Mouse (Mus musculus) urinary bladder, postnatal 4 days (tissue): ENCODE measurements around the gene Pax2.

Experiments
- DNase-seq, 2 experiments: peaks; one replicate each; pipeline ENCODE4 v3.0.0; 2021 to 2022; ENCODE audit warnings: low spot score in 2 of 2

The Pax2 gene

GRCm38 (mm10) chr19:44755693-44756420 lies at the start of gene Pax2:
Gene Pax2, plus strand, starts transcription at chr19:44756045.
- no peak for DNase-seq

DNA sequence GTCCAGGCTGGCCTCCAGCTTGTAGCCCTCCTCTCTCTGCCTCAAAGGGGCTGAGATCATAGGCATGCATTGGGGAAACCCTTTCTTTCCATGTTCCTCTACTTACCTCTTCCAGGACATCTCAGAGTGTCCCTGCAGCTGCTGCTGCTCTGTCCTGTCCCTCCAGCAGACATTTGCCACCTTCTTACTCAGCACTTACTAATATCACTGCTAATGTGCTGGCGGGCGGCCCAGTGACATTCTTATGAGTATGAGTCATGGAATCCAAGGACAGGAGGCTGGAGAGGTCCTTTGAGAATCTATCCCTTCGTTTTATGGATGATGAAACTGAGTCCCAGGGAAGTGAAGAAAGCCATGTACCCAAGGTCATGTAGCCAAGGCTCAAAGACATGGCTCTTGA lies 47.0 kb upstream of the Pax2 start:
- DNase-seq = no peak

GRCm38 (mm10) chr19:44716731-44717600 lies 38.9 kb upstream of the Pax2 start:
- DNase-seq = no peak

GRCm38 (mm10) chr19:44719292-44720193 lies 36.3 kb upstream of the Pax2 start:
- no peak for DNase-seq

GRCm38 (mm10) chr19:44720194-44720521 lies 35.7 kb upstream of the Pax2 start:
- no peak for DNase-seq

GRCm38 (mm10) chr19:44723611-44724440 lies 32.0 kb upstream of the Pax2 start:
- no peak for DNase-seq

DNA sequence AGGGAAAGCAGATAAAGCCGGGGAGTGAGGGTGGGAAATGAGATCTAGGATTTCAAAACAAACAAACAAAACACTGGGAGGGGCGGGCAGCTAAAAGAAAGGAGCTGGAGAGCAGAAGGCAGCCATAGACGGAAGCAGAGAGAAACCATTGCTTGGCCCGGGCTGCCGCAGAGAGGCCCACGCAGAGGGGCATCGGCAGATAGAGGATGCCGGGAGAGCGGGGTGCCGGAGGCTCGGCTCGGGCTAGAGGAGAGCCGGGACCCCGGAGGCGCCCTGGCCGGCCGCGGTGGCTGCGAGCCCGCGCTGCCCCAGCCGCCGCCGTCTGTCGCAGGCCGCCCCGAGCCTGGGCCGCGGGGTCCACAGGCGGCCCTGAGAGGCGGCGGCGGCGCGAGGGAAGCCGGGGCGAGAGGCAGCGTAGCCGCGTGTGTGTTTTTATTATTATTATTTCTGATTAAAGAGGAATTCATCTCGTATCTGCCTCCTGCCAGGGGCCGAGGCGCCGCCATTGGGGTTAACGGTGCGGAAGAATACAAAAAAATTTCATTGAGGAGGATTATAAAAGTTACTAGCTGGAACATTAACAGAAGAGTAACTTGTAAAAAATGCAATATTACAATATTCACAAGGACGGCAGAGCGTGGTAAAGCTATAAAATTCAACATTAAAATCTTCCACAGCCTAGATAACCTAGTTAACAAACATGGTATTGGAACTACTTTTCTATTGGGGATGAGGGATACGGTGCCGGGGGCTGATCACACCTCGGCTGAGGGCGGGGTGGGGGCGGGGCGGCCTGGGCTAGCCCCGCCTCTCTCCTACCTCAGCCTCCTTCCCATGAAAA lies 29.7 kb upstream of the Pax2 start:
- peak in 1 of 2 experiments; percentile 36 for DNase-seq

GRCm38 (mm10) chr19:44734116-44734515 lies 21.7 kb upstream of the Pax2 start:
- no peak for DNase-seq

- DNase-seq = no peak
These were observed 21.2 kb upstream of the Pax2 start for GRCm38 (mm10) chr19:44734682-44735081.

DNA sequence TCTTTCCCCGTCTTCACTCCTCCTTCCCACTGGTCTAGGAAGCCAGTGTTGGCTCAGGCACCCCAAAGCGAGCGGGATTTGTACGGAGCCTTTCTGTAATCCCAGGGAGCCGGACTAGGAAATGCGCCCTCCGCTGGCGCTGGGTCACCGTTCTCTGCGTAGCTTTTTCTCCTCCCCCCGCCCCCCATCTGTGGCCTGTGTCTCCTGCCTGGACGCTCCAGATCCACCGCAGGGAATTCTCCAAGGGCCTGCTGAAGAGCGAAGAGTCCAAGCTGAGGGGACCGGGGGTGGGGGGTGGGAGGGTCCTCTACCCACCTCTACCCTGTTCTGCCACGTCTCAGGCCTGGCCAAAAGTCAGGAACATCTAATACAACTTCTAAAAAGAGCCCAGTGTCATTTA lies 15.5 kb upstream of the Pax2 start:
- DNase-seq = no peak

DNA sequence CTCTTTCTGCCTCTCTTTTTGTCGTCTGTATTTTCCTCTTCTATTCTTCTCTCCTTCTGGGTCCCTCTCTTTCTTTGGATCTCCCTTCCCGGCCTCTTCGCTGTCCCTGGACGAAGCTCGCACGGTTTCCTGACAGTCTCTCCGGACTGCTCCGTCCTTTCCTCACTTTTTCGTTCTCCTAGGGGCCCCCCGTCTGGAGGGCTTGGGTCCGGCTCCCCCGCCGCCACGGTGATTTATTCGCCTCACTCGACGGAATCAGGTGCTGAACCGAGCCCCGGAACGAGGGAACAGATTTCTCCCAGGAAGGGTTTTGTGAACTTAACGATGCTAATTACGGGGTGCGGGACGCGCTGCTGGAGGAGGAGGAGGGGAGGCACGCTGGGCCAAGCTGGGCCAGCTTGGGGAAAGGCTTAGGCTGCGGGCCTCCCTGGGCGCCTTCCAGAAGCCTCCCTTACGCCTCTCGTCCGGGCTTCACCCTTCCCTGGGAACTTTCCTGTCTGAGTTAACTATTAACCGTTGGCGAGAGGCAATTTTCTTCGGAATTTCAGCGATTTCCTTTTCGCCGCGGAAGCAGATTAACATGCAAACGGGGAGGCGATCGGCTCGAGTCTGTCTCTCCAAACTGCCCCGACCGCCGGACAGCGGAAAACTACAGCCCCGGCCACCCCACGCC lies 14.6 kb upstream of the Pax2 start:
- no peak for DNase-seq

DNA sequence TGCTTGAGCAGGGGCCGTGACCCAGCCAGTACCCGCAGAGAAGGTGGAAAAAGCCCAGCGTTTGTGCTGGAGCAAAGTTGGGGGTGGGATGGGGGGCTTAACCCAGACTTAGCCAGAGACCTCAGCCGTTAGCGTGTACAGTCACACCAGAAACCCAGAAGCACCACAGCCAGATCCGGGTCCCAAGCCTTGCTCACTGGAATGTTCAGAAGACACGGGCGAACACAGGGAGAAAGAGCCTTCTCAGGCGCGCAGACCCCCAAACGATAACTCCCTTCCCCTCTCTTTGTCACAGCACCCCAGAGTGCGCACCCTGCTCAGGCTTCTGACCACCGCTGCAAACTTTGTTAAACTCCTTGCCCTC lies 14.1 kb upstream of the Pax2 start:
- no peak for DNase-seq

- no peak for DNase-seq
These were observed 13.5 kb upstream of the Pax2 start for GRCm38 (mm10) chr19:44742131-44743020.

GRCm38 (mm10) chr19:44743021-44743415 lies 12.8 kb upstream of the Pax2 start:
- no peak for DNase-seq

GRCm38 (mm10) chr19:44743961-44744520 lies 11.8 kb upstream of the Pax2 start:
- no peak for DNase-seq

- no peak for DNase-seq
These were observed 10.1 kb upstream of the Pax2 start for GRCm38 (mm10) chr19:44745741-44746140.

DNA sequence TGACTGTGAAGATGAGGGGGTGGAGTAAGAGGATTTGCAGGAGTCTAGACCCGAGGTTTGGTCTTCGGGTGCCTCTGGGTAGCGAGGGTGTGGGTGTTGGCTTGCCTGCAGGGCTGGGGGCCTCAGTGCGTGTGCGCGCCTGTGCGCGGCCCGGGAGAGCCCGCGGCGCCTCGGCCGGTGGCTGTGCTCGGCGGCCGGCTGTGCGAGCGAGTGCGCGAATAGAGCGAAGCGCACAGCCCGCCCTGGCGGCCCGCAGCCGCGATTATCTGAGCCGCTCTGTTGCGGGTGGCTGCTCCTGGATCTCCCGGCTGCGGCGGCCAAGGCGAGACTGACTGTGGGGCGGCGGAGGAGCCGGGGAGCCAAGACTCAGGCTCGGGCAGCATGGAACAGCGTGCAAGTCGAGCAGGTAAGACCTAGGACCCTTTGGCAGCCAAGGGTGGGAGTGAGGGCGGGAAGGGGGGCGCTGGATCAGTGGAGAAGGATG lies 9.3 kb upstream of the Pax2 start:
- DNase-seq = no peak

GRCm38 (mm10) chr19:44747471-44747870 lies 8.4 kb upstream of the Pax2 start:
- no peak for DNase-seq
